Mouse (Mus musculus) urinary bladder, adult 2 months (tissue): Measurements from ENCODE around the gene Aifm3. TPM values are rescaled to one million over a fixed set of nuclear protein-coding genes. Genes with fewer than 3 reads are reported as not detected.

ENCODE experiments used
- DNase-seq: peaks from one replicate; pipeline ENCODE4 v3.0.0; 2022; ENCODE audit warnings: low spot score
- polyA plus RNA-seq: library from polyadenylated mRNA; depleted of rRNA; stranded (reverse); fragments of >200 nt; gene quantifications from 2 replicates; pipeline ENCODE4 v1.2.3, GENCODE M21; 2012; rRNA removed

Gene Aifm3
- 0.50 and 0.76 TPM in 2 replicates for polyA plus RNA-seq

- no peak for DNase-seq
These were observed at the start of gene Aifm3 for GRCm38 (mm10) chr16:17489469-17490111. Aifm3 (plus strand) TSS chr16:17489611.

- DNase-seq, result peak; percentile 97
These were observed 37.7 kb upstream of the Aifm3 start, which contains the start of gene Crkl for GRCm38 (mm10) chr16:17451541-17452372. Crkl (plus strand) TSS chr16:17451987.

- no peak for DNase-seq
These were observed 37.1 kb upstream of the Aifm3 start for GRCm38 (mm10) chr16:17452373-17452715.

GRCm38 (mm10) chr16:17456901-17457300 lies 32.5 kb upstream of the Aifm3 start:
- DNase-seq, result no peak

GRCm38 (mm10) chr16:17460254-17460653 lies 29.2 kb upstream of the Aifm3 start:
- DNase-seq, result no peak

- no peak for DNase-seq
These were observed 27.8 kb upstream of the Aifm3 start for GRCm38 (mm10) chr16:17461596-17461995.

- no peak for DNase-seq
These were observed 26.2 kb upstream of the Aifm3 start for GRCm38 (mm10) chr16:17463184-17463583.

- no peak for DNase-seq
These were observed 22.3 kb upstream of the Aifm3 start for GRCm38 (mm10) chr16:17466875-17467663.

GRCm38 (mm10) chr16:17472498-17472897 lies 16.9 kb upstream of the Aifm3 start:
- DNase-seq, result no peak

GRCm38 (mm10) chr16:17474091-17474490 lies 15.3 kb upstream of the Aifm3 start:
- DNase-seq, result no peak

GRCm38 (mm10) chr16:17474761-17475160 lies 14.7 kb upstream of the Aifm3 start:
- DNase-seq, result no peak

GRCm38 (mm10) chr16:17475326-17475725 lies 14.1 kb upstream of the Aifm3 start:
- no peak for DNase-seq

GRCm38 (mm10) chr16:17478331-17478943 lies 11.0 kb upstream of the Aifm3 start:
- DNase-seq, result no peak

- DNase-seq, result no peak
These were observed 7.9 kb upstream of the Aifm3 start for GRCm38 (mm10) chr16:17481465-17481864.

GRCm38 (mm10) chr16:17486505-17486904 lies 2.9 kb upstream of the Aifm3 start:
- DNase-seq, result no peak

GRCm38 (mm10) chr16:17488478-17489468 lies 638 bp upstream of the Aifm3 start:
- no peak for DNase-seq

GRCm38 (mm10) chr16:17491154-17491553 lies 1.7 kb downstream of the Aifm3 start:
- no peak for DNase-seq

- no peak for DNase-seq
These were observed 2.6 kb downstream of the Aifm3 start for GRCm38 (mm10) chr16:17491896-17492561.

GRCm38 (mm10) chr16:17496499-17497305 lies 7.3 kb downstream of the Aifm3 start:
- DNase-seq, result no peak
